Mouse (Mus musculus): ENCODE measurements around the gene 1810062G17Rik.

1810062G17Rik gene

DNA sequence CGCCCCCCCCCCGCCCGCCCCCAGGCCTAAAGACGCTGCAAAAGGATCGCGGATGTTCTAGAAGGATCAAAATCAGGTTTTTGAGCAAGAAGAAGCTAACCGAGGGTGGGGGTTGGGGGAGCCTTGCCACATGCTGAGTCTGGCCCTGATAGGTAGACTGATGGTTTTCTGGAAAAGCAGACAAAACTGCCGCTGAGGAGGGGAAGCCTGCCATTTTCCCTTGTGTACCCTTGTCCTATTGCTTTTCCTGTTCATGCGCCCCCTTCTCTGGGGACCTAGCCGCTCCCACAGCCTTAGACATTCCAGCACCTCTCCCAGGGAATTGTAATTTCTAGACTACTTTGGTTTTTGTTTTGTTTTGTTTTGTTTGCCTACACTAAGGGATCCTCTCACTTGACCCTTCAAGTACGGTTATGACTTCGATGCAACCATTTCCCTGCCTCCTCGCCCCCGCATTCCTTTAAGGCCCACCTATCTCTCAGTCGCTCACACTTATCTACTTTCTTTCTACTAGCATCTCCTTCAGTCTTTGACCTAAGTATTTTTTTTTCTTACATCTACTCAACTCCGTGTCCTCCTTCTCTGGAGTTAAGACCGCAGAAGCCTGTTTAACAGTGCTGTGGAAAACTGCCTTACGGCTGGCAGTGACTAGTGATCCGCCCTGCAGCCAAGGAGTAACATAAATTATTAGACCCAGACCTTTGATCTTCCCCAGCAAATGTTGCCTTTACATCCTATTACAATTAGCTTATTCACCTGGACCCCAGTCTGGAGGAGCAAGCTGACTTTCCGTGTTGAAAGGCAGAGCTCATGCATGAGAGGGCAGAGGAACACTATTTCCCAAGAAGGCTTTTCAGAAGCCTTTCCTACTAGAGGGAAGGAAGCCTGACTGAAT is 771 bp downstream of the 1810062G17Rik start:
- DNase-seq (ENCODE audit: low spot score): no peak

DNA sequence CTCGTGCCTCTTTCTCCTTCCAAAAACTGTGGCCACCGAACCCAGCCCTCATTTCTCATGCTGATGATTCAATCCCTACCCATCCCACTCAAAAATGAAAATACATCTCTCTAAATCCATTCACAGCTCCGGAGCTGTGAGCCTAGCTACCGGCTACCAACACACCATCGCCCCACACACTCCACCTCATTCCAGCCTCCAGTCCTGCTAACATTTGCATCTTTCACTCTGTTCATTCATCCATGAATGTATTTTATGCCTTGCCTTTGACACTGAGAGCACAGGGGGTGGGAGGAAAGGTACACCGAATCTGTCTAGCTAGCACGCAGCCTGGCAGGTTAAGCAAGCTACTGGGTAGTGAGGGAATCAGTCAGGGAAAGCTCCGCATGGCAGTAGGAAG is 3.0 kb downstream of the 1810062G17Rik start:
- no peak for DNase-seq (ENCODE audit: low spot score)

DNA sequence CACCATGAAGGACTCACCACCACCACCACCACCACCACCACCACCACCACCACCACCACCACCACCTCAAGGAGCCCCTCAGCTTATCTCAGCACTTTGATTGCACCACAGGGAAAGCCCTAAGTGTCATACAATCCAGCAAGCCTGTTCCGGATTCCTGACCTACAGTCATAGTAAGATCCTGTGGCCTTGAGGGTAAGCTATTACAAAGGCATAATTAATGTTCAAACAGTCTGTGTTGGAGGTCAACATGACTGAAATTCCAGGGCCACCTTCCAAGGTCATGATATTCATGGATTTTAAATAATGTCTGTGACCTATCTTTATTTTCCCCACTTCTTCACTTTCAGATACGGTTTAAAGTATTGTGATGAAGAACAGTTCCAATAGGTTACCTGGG is 4.7 kb downstream of the 1810062G17Rik start:
- no peak for DNase-seq (ENCODE audit: low spot score)

DNA sequence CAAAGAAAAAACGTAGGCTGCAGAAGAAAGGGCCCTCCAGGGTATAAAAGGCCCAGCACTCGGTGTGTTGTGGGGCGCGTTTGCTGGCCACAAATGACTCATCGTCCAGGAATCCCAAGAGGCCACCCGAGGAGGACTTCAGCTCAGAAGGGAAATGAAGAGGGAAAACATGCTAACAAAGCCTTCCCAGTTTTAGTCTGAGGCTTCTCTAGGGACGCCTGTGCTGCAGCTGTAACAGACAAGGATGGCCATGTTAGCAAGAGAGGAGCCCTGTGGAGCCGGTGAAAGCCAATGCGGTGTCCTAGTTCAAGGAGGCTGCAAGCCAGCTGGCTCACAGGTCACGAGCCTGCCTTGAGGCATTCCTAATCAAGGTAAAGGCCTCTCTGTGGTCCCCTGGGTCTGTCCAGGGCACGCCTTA is 6.0 kb downstream of the 1810062G17Rik start:
- peak; percentile 26 for DNase-seq (ENCODE audit: low spot score)

DNA sequence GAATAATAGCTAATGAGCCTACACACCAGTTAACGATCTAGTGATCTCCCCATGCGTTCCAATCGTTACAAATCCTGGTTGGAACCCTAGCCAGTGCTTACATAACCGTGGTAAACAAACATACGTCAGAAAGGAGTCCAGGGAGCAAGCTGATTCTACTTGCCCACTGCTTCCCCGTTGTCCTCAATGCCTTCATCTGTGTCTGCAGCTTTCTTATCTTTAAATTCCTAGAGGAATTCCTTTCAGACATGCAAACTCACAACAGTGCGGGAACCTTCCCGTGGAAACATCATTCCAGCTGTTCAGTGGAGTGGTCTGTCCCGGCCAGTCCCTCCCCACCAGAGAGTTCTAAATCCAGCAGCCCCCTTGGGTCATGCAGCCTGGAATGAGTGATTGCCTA is 7.2 kb downstream of the 1810062G17Rik start:
- no peak for DNase-seq (ENCODE audit: low spot score)

DNA sequence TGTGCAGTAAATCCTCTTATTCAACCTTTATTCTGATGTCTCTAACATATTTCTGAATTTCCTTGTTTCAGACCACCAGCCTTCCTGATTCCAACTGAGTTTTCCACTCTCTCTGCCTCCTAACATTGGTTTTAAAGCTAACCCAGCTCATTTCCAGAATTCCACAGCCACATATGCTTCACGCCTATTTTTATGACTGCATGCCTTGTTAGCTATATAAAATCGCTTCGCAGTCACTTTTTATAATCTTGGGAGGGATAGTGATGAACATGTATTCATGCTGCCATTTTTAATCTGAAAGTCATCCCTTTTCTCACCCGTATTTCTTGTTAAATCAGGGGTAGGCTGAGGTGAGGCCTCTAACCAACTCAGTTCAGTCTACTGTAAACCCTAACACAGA is 8.6 kb downstream of the 1810062G17Rik start:
- DNase-seq (ENCODE audit: low spot score): no peak

DNA sequence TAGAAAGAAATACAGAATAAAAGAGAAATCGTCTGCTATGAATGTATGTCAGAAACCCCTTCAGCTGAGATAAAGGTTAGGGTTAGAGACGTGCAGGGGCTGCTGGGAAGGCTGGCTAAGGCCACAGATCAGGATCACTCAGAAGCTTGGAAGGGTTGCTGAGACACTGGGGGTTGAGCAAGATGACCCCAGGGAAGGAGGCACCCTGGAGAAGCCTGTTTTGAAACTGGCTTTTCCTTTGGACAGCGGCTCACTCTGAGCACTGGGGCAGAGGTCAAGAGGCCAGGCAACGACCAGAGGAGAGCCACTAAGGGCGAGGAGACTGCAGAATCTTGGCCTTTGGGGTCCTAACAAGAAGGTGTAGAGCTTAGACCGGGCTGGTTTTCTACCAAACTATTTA is 10.4 kb downstream of the 1810062G17Rik start:
- no peak for DNase-seq (ENCODE audit: low spot score)

DNA sequence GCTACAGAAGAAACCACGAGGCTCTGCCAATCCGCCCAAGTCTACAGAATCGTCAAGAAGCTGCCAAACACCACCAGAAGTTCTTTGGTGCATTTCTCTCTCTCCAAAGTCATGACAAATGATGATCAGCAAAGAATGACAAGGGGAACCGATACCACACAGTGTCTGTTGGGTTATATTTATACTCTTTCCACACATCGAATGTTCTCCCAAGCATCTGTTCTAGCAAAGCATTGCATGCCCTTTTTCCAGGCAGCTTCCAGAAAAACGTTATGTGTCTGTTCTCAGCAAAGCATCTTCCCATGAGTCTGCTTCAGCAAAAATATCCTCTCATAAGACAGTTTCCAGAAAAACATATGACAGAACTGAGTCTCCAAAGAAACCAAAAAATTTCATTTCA is 11.1 kb downstream of the 1810062G17Rik start:
- DNase-seq (ENCODE audit: low spot score): no peak

DNA sequence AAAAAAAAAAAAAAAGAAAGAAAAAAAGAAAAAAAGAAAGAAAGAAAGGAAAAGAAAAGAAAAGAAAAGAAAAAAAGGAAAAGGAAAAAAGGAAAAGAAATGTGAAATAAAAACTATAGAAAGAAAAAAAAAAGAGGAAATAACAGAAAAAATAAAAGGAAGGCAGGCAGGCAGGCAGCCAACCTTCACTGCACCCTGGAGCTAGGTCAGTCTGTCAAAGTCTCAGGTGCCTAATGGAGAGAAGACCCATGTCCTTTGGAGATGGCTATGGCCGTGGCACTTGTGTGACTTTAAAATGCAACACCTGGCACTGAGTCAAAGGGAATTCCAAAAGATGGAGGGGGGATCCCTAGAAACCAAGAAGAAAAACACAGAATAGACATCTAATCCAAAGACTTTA is 12.6 kb downstream of the 1810062G17Rik start:
- no peak for DNase-seq (ENCODE audit: low spot score)

DNA sequence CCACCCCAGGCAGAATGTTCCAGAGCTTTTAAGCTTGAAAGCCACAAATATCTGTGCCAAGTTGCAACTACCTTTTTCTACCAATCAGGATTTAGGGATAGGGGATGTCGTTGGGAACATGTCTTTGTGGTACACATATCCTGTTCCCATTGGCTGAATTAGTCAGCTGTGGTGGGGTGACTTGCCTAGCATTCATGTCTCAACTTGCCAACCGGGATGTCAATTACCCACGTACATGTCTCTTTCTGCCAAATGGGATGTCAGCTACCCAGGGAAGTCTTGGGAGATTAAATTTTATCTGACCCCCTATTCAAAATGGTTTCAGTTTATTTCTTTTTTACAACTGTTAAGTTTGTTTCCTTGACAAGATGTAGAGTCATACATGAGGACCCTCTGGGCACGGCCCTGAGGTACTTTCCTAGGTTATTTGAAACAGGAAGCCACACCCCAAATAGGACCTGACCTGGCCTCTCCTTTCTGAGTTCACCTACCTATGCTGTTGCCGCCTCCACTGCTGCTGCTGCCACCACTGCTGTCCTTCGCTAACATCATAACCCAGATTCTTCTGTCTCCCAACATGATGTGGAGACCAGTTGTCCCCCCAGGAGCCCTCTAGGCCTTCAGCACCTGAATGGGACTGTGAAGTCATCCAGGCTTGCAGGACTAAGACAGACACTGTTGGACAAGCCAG is 13.3 kb downstream of the 1810062G17Rik start:
- no peak for DNase-seq (ENCODE audit: low spot score)

DNA sequence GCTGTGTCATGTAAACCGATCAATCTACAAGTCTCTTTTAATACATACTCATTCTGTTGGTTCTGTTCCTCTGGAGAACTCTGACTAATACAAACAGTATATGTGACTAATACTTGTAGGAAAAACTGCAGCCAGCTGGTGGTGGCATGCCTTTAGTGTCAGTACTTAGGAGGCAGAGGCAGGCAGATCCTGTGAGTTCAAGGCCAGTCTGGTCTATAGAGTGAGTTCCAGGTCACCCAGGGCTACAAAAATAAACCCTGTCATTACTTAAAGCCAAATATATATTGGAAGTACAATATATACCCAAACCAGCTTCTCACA is 13.8 kb downstream of the 1810062G17Rik start:
- no peak for DNase-seq (ENCODE audit: low spot score)

DNA sequence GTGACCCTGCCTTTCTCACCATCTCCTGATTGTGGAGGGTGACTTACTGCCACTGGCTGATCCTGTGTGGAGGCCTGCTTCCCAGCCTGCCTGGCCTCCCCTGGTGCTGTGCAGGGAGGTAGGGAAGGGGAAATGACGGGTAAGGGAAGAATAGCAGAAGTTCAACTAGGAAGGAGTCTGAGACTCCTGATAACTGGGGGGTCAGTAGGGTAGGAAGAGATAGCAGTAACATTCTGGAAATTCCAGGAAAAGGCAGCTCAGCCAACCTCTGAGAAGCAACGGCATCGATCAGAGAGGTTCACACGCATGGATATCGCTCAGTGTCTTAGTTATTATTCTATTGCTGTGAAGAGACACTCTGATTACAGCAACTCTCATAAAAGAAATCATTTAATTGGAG is 15.8 kb downstream of the 1810062G17Rik start:
- no peak for DNase-seq (ENCODE audit: low spot score)

DNA sequence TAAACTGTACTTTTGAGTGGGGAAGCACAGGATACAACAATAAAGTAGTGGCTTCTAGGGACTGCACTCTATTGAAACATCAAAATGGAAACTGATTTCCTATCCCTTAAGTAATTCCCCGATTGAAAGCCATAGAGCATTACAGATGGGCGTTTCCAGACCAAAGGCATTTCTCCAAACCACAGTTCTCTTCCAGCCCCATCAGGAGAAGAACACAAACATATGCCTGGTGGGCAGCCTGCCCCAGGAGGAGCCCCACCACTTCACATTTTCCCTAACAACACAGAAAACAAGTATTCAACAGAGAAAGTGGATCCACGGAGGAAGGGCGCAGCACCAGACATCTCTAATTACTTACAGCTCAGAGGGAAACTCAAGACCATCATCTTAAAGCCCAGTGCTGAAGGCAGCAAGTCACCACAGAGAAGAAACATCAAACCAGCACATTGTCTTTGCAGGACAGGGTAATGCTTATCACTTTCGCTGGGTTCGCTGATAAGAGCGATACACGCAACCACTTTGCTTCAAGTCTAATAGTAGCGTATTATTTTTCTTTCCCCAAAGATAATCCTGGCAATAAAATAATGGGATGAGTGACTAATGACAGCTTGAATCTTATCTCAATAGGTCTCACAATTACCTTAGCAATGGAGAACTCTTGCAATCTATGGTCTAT is 17.1 kb downstream of the 1810062G17Rik start:
- DNase-seq (ENCODE audit: low spot score): no peak

DNA sequence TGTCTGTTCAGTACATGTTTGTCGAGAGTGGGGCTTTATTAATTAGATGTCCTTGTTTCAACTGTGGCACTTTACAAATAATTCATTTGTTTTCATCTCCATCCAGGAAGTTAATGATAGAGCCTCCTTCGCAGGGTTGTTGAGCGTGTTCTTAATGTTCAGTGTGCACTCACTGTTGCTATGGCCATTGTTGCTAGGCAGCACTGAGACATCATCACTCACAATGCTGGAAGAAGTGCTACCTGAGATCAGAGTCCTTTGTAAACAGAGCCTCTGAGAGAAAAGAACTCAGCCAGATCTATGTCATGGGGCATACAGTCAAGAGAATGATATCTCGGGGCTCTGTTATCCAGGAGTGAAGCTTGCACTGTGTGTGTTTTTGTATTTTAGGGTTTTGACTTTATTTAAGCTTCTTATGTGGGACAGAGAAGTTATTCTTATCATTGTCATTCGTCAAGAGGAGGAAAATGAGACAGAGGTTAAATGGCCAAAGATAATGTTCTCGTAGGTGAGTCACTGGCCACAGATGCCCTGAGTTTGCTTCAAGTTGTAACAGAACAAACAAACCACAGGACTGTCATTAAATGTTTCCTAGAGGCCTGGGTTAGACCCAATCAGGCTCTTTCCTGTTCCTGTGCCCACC is 18.0 kb downstream of the 1810062G17Rik start:
- DNase-seq (ENCODE audit: low spot score): no peak

DNA sequence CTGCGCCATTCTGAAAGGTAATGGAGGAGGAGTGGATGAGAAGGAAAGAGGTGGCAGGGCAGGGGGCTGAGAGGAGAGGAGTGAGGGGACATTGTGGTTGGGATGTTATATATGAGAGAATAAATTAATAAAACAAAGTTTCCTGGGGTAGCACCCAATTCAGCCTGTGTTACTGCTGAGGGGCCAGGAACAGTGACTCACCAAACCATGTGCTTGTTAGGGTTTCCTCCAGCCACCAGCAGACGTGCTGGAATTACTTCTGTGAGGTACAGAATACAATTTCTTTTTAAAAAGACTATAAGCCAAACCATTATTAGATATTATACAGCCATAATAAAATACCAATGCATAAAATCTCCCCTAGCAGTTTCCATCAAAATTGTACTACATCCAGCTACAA is 18.9 kb downstream of the 1810062G17Rik start:
- no peak for DNase-seq (ENCODE audit: low spot score)

DNA sequence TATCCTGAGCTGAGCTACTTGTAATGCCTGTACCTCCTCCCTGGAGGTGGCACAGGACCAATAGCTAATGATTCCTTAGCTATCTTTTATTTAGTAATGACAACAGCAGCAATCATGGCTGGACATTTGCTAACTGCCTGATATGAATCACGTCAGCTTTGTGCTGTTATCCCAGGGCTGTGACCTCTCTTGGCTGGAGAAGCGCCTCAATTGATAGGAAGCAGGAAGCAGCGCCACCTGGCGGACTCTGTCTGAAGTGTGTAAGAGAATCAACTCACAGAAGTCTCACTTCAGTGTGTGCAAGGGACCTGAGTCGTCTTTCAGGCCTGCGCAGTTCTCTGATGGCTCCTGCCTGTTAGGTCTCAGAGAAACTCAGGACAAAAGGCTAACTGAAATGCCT is 19.7 kb downstream of the 1810062G17Rik start:
- peak; percentile 88 for DNase-seq (ENCODE audit: low spot score)

DNA sequence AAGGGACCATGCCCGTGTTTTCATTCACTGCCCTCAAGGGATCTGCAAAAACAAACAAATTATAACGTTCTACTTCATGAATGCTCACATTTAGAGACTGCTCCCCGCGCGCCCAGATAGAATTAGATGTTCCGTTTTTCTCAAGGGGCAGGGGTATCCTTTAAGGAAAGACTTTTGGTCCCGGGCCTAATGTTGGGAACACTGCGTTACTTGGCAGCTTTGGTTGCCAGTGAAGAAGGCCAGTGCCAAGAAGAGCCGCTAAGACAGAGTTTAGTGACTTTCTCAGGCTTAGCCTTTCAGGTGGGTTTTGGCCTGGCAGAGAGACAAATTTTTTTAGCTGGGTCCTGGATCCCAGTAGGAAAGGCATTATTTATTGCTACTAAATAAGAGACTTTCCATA is 20.5 kb downstream of the 1810062G17Rik start:
- no peak for DNase-seq (ENCODE audit: low spot score)

DNA sequence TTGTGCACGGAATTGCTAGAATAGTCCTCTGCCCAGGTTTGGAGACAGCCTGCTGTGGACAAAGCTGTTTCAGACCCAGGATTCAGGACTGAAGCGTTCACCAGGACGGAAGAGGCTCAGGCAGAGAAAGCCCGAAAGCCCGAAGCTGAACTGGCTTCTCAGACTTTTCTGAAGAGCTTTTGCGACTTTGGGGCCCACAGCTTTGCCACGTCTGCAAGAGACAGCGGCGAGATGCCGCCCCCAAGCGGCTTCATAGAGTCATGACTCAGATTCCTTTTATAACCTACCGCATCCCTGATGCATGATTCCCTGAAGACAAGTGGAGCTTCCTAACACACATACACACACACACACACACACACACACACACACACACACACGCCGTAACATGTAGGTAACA is 21.0 kb downstream of the 1810062G17Rik start:
- peak; percentile 52 for DNase-seq (ENCODE audit: low spot score)

DNA sequence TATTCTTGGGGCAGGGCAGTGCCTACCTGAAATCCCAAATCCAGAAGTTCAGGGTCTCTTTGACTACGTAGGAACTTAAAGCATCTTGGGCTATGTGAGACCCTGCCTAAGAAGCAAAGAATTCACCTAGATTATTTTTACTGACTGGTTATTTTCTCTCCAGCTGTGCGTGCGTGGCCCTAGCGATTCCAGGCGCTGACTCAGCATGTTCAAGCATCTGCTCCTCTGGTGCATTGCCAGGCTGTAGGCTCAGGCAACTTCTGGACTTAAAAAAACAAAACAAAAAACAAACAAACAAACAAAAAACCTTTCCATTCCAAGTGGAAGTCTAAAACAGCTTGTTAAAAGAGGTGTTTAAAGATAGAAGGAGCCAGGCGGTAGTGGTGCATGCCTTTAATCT is 22.5 kb downstream of the 1810062G17Rik start:
- DNase-seq (ENCODE audit: low spot score): no peak

DNA sequence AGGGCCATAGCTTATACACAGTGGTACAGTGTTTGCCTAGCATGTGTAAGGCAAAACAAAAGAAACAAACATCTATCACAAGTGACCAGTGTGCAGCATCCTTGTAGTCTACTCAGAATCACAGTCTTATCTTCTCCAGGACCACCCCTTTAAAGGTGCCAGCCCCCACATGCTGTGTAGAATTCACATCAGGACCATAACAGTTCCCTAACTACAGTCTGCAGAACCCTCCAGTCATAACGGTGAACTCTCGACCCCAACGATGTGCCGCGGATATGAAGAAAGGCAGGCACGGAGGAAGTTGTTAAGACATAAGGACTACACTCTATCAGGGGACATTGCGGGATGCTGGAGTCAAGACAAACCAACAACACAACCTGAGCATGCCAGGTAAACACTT is 23.7 kb downstream of the 1810062G17Rik start:
- DNase-seq (ENCODE audit: low spot score): no peak

DNA sequence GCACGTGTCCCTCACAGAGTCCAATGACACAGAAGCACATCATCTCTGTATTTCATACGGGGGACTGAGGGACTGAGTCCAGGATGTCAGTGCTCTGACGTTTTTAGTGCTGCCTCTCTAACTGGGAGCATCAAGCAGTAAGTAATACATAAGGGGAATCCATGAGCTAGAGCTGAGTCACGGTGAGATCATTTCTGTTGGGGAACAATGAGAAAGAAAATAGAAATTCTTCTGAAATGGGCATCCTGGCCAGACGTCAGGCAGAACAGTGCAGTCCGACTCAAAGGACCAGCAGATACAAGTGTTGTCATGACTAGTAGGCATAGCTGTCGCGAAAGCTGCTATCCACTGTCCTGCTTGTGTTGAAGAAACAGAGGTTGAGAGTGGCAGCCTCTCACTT is 25.2 kb downstream of the 1810062G17Rik start:
- DNase-seq (ENCODE audit: low spot score): no peak

DNA sequence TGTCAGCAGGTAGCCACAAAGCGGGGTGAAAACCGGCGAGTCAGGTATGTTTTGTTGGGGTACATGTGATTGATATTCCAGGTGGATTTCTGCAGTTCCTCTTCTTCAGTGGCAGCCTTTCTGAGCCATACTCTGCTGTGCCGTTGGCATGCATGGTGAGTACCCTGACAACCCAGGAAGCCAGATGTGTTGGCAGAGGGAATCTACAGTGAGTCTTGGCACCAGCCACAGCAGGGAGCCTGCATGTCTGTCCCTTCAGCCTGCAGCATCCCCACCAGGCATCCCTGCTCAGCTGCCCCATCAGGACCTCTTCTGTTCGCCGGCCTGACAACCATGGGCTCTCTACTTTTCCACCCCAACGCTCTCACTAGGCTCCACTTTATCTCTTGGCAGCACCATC is 25.8 kb downstream of the 1810062G17Rik start:
- DNase-seq (ENCODE audit: low spot score): no peak

DNA sequence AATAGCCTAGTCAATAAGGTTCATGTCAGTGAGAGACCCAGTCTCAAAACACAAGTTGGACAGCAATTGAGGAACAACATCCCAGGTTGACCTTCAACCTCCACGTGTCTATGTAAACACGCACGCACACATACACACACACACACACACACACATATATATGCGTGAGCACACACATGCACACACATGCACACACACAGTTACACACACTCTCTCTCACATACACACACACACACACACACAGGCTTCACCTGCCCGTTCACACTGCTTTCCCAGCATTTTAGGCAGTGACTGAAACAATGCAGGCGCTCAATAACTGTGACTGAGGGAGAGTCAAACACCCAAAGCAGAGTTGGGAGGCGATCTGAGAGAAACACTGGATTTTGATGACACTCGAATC is 29.6 kb downstream of the 1810062G17Rik start:
- no peak for DNase-seq (ENCODE audit: low spot score)

All from ovary, postnatal 14 days (tissue).